Mouse (Mus musculus) thymus, postnatal 0 days (tissue): ENCODE measurements around the gene Otulin. TPM values are rescaled to one million over a fixed set of nuclear protein-coding genes. Genes with fewer than 3 reads are reported as not detected.

Source experiments
- DNase-seq: peaks from one replicate; pipeline ENCODE4 v3.0.0-alpha.2; 2015; ENCODE audit warnings: low spot score
- polyA plus RNA-seq: library from polyadenylated mRNA; unstranded; fragments of >200 nt; fragmentation: Nextera tagmentation; extraction: Ambion mirVana; gene quantifications from 2 replicates; pipeline ENCODE4 v1.2.1, GENCODE M21; 2015

Gene Otulin
- polyA plus RNA-seq, 1 experiment from 2014 or later: 53.0 TPM

DNA sequence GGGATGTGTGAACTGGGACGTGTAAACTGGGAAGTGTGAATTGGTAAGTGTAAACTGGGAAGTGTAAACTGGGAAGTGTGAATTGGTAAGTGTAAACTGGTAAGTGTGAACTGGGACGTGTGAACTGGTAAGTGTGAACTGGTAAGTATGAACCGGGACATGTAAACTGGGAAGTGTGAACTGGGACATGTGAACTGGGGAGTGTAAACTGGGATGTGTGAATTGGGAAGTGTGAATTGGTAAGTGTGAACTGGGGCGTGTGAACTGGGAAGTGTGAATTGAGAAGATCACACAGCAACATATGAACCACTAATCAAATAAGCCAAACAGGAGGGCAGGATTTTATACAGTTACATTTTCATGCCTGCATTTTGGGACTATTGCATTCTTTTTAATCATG, 27.9 kb upstream of the Otulin start:
- DNase-seq: no peak

DNA sequence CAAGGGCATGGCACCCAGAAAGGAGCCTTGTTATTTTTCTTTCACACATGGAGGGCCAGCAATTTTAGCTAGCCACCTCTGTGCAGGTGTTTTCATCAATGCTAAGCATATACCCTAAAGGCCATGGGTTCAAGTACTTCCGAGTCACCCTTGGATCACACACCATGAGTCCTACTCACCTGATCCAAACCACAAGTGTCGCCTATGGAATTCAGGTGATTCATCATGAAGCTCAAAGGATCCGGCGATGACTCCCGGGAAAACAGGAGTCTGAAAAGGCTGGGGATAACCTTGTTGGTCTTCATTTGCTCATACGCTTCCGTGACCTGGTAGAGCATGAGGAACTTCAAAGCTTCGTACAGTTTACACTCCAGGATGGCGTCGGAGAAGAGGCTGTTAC, 27.4 kb upstream of the Otulin start:
- no peak for DNase-seq

- no peak for DNase-seq
Observed at GRCm38 (mm10) chr15:27656626-27657025, 26.1 kb upstream of the Otulin start.

DNA sequence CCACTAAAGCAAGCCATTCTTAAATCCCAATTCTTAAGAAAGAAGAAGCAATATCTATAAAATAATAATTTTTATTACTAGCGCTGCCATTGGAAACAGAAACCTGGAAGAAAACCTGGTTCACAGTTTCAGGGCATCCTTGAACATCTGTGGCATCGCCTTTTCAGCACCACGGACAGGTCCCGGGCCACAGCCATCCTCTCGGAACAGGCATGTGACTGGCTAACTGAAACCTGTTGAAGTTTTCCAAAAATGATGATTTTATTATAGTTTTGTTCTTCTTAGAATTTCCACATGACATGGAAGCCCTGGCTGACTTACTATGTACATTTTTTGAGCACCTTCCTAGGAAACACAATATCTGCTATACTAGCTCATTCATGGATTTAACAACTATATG, 24.5 kb upstream of the Otulin start:
- DNase-seq: peak; percentile 18

DNA sequence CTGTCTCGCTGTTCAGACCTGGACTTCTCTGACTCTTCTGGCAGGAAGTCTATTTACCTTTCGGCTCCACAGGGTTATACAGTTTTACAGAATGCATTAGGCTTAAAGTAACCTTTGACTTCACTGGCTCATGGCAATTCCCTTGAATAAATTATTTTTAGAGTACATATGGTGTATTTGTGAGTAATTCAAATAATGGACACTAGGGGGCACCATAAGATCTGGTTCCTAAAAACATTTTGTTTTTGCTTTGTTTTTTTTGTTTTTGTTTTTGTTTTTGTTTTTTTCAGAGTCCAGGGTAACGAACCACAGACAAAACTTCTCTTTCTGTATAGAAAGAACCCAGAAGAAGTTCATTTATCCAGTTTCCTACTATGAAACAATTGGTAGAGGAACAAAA, 17.2 kb upstream of the Otulin start:
- peak; percentile 53 for DNase-seq

GRCm38 (mm10) chr15:27646665-27647064, 16.2 kb upstream of the Otulin start:
- DNase-seq: no peak

DNA sequence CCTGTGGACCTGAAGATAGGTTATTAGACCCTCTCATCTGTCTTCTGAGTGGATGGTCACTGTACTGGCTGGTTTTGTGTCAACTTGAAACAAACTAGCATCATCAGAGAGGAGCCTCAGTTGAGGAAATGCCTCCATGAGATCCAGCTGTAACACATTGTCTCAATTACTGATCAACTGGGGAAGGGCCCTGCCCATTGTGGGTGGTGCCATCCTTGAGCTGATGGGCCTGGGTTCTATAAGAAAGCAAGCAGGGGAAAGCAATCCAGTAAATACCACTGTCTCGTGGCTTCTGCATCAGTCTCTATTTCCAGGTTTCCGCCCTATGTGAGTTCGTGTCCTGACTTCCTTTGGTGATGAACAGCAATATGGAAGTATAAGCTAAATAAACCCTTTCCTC, 14.8 kb upstream of the Otulin start:
- no peak for DNase-seq

GRCm38 (mm10) chr15:27642895-27643294, 12.4 kb upstream of the Otulin start:
- peak; percentile 36 for DNase-seq

DNA sequence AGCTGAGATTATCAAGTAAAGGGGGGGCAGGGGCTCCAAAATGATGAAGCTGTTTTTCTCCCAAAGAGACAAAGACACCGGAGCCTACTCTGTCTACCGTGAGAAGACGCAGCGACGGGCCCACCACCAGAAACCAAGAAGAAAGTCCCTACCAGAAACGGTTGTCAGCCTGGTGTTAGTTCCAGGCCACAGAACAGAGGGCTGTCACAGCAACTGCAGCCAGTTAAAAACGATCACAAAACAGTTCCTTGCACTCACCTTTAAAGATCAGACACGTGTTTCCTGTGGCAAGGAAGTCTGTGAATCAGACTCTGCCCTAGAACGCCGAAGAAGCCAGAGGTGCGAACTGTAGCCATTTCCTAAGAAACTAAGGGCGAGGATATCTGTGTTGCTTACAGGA, 10.7 kb upstream of the Otulin start:
- peak; percentile 46 for DNase-seq

DNA sequence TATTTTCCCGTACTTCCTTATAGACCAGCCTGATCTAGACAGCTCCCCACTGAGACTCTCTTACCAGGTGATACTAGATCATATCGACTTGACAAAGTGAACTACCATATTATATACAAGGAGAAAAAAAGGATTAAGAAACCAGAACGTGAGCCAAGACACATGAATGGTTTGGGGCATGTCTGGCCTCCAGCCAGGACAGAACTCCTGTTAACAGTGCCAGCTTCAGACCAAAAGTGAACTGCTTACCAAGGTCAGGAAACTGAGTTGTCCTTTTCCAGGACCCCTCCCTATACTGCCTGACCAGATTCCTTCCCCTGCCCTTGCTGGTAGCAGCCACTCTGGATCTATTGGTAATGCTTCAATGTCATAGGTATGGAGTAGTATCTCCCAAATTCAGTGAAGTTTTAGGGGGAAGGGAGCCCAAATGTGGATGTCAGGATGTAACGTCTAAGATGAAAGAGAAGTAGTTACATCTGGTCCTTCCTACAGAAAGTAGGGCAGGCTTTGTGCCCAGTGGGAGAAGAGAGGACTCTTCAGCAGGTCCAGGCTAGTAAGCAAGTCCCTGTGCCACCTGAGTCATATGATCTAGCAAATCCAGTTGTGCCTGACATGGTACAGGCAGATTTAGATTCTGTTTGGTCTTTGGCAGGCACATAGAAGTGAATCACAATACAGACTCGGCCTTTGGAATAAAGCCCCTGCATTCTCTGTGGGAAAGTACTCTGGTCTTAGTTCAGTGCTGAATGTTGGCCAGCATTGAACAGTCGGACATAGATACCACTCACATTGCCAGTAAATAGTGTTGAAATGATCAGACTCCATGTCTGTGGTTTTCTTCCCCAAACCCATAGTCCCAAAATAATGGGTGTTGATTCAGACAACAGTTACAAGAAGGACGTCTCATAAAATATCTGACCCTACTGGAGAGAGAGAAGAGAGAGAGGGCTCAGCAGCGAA, 3.7 kb upstream of the Otulin start:
- no peak for DNase-seq

DNA sequence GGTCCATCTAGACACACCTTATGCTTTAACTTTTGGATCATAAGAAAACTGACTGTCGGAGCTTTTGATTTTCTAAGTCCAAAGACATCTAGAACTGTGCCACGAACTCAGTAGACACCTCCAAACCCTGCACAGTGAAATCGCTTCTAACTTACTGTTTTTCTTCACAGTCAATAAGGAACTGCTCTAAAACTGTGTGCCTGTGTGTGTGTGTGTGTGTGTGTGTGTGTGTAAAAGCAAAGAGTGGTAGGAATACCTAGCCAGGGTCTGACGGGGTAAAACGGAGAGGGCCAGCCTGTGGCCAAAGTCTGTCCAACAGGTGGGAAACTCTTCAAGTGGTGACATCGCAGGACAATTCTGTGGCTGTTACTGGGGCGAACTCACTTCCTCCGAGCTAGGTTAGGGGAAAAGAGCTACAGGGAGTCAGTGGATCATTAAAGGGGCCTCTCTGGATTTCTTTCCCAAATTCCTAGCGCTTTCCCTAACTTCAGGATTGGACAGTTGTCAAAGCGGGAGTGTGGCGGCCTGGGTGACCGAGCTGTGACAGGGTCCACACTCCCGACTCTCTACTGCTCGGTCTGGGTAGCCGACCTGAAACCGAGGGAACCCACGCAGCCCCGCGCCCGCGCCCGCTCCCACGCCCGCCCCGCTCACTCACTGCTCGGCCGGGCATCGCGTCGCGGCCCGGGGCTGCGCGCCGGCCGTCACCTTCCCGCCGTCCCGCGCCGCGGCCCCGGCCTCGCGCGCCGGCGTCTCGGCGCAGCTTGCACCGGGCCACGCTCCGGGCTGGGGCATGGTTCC, 493 bp downstream of the Otulin start:
- no peak for DNase-seq

DNA sequence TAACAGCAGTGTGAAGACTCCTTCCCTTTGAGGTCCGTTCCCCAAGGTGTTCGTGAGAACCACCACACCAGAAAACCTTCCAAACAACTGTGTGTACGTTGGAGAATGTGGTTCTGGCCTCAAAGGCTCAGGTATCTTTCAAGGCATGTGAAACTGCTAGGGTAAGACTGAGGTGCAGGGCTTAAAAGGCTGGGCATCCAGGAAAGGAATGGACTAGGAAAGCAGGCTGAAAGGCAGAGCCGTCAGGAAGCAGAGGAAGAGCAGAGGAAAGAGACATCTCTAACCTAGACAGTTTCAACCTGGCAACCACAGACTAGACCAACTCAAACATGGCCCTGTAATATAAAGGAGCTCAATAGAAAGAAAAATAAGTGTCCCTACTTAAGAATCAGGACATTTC, 1.4 kb downstream of the Otulin start:
- DNase-seq: no peak

DNA sequence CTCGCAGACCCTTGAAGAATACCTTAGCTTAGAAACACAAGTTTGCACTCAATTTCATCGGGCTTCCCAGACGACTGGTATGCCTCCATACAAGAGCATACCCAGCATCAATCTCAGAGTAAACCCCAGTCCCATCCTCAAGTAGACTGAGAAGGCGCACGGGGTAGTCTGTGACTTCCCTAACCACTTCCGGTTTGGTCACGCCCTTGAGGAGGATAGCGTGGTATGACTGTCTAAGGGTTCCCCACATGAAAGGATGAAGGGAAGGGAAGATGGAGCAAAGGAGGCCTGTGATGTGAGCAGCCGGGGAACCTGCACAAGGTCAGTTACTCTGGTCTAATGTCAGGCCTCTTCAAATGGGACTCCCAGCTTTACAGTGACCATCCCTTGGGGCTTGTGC, 2.7 kb downstream of the Otulin start:
- peak; percentile 76 for DNase-seq

GRCm38 (mm10) chr15:27626314-27626713, 4.2 kb downstream of the Otulin start:
- no peak for DNase-seq

DNA sequence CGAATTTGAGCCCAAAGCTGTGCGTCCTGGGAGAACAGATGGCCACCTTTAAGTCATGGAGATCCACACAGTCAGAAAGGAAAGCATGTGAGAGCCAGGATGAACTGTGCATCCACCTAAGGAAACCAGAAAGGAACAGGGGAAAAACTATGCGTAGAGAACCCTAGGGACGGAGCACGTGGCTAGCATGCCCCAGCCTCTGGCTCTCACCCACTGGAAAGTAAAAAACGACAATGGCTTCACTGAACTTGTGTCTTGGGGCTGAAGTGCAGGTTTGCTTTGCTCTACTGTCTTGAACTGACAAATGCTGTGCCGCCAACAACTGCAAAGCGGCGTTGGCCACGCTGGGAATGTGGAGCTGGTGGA, 4.6 kb downstream of the Otulin start:
- DNase-seq: no peak

GRCm38 (mm10) chr15:27625014-27625889, 5.2 kb downstream of the Otulin start:
- no peak for DNase-seq

DNA sequence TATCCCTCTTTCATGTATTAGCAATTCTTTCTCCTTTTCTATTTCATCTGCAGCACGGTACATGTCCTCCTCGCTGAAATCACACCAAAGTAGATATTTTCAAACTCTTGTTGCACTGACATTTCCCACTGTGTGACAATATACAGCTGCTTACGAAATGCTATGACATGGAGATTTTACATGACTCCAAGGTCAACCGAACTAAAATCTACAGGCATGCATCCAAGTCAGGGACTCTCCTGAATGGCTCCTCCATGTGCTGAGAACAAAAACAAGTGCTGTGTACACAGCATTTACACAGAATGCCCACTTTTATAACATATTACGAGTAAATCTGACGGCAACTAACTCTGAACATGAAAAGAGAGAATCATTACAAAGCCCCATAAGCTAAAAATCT, 7.2 kb downstream of the Otulin start:
- no peak for DNase-seq

GRCm38 (mm10) chr15:27620475-27621185, 9.9 kb downstream of the Otulin start:
- DNase-seq: no peak

GRCm38 (mm10) chr15:27619683-27620082, 10.8 kb downstream of the Otulin start:
- no peak for DNase-seq

DNA sequence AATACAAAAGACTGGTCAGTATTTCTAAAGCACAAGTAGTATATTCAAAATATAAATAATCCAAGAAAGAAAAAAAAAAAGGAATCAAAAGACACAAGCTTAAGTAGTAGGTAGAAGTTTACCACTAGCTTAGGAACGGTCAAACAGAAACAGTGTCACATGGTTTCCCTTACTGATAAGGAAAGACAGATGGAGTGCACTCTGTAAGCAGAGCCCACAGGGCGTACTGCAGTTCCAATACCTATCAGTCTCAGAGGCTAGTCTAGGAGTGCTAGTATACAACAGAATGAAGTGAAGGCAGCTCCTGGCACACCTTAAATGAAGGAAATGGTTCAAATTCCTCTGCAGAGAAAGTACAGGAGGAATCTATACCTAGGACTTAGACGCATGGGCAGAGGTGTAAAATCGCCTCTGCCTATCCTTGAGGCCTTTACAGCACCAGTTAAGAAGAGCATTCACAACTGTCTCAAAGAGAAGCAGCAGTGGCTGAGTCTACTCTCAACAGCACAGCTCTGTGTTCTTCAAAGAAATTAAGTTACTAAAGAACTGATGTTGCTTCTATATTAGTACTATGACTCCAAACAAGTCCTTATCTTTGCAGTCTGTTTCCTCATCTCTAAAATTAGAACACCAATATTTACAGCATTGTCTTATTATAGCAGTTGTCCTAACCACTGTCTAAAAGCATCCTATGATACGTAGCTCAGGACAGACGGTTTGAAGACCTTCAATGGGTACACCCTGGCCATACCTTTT, 11.5 kb downstream of the Otulin start:
- no peak for DNase-seq
